Mouse (Mus musculus): ENCODE data around the gene Vwa1.
A peak's percentile ranks its signal among the peaks of the same experiment; 100 is the strongest.

The Vwa1 gene

DNA sequence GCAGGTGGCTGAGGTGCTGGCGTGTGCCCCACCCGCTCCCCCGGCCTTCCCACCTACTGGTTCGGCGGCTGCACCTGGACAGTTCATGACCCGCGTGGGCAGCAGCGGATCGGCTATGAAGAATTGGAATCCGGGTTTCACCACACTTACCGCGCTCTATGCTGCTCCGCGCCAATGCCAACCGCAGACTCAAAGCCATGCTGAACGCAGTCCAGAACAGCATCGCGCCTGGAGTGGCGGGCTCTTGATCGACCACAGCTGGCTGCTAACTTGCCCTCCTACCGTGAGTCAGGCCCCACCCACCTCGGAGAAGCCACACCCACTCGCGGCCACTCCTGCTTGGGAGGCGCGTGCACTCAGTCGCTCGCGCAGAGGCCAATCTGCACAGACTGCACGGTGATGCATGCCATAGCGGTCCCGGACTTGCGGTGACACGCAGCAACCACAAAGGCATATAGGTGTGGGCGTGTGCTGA is at the start of gene Vwa1:
Gene Vwa1, minus strand, starts transcription at position 419 of the 475 bp plus-strand sequence.
- peak; percentile 79 to 84 for DNase-seq (ENCODE audit: low spot score in 2 of 2)

DNA sequence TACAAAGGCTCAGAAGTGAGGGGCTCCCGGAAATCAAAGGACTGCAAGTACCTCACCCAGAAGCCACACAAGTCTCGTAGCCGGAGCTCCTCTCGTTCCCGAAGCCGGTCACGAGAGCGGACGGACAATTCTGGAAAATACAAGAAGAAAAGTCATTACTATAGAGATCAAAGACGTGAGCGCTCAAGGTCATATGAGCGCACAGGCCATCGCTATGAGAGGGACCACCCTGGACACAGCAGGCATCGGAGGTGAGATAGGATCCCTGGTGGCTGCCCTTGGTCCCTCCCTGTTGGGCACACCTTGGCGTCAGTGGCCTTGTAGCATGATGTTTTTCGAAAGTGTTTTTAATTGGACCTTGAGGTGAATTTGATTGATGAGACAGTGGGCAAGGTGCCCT is 48.9 kb upstream of the Vwa1 start:
- DNase-seq (ENCODE audit: low spot score in 2 of 2), result no peak

DNA sequence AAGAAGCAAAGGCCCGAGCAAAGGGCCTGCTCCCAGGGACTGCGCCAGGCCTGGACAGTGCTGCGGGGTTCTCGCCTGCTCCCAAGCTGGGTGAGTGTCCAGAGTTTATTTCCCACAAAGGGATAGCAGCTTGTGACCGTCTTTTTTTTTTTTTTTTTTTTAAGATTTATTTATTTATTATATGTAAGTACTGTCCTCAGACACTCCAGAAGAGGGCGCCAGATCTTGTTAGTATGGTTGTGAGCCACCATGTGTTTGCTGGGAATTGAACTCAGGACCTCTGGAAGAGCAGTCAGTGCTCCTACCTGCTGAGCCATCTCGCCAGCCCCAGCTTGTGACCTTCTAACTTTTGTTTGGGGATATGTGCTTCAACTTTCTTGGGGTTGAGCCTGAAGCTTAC is 46.5 kb upstream of the Vwa1 start:
- DNase-seq (ENCODE audit: low spot score in 2 of 2), result no peak

DNA sequence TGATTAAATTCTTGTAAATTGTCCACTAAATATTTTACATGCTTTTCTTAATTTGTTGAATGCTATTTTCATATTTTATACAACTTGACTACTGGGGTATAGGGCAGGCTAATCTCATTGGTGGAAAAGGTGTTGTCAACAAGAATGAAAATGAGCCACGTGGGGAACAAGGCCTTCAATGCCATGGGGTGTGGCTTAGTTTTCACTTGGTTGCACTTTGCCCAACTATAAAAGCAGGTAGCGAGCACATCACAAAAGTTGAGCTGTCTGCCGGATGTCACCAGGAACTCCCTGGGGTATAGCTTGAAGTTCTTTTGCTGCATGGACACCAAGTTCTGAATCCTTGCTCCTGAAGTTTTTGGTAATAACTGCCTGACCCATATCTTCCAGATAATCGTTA is 43.0 kb upstream of the Vwa1 start:
- no peak for DNase-seq (ENCODE audit: low spot score in 2 of 2)

DNA sequence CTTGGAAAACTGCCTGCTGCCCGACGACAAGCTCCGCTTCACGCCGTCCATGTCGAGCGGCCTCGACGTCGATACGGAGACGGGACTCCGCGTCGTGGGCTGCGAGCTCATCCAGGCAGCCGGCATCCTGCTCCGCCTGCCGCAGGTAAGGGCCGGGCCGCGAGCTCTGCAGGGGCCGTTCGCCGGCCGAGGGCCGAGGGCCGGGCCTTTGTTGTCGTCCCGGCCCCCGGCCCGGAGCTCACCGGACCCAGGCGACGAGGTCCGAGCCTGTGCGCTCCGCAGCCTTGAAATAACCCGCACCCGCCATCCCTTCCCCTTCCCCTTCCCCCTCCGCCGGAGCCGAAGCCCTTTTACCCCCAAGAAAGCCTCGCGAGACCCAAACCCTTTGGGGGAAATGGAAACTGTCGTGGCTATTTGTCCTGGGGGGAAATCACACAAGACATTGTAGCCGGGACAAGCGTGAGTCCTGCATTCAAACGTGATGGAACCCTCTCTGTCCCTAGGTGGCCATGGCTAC is 38.2 kb upstream of the Vwa1 start:
- peak in 1 of 2 experiments; percentile 31 for DNase-seq (ENCODE audit: low spot score in 2 of 2)

DNA sequence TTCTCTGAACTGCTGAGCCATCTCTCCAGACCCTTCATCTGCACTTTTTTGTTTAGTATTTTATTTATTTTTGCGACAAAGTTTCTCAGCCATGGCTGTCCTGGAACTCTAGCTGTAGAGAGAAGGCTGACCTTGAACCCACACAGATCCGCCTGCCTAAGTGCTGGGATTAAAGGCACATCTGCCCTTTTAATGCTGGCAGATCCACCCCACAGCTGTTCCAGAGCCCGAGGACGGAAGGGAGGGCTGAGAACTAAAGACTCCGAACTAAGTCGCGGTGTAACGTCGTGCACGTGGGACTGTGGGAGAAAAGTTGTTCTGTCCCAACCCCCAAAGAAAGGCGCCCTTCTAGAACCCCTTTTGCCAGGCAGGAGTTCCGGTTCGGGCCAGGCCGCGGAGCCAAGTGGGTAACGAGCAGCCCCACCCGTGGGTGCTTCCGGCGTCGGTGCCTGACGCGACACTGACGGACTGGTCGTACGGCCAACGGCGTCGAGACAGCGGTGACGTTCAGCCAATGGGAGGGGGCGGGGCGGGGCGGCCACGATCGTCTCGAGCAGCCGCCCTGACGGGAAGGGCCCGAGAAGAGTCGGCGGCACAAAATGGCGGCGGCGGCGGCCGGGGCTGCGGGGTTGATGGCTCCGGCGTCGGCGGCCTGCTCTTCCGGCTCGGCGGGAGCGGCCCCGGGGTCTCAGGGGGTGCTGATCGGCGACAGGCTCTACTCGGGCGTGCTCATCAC is 37.6 kb upstream of the Vwa1 start, which contains the start of gene Ccnl2:
Gene Ccnl2, plus strand, starts transcription at position 561 of the 736 bp plus-strand sequence.
- DNase-seq (ENCODE audit: low spot score in 2 of 2), result peak; percentile 95

DNA sequence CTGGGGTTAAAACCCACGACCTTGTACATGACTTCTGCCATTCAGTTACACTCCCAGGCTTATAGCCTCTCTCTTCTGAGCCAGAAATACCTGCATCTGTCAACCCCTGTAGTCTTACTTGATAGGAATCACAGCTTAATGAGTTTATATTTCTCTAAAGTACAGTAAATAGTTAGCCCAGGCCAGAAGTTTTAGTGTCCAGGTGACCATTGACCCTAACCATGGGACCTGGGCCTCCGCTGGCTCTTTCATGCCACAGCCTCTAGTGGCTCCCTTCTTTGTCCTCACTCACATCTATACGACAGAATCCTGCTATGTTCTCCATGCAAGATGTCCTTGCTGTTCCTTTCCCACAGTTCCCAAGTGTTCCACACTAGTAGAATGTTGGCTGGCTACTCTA is 33.3 kb upstream of the Vwa1 start:
- no peak for DNase-seq (ENCODE audit: low spot score in 2 of 2)

DNA sequence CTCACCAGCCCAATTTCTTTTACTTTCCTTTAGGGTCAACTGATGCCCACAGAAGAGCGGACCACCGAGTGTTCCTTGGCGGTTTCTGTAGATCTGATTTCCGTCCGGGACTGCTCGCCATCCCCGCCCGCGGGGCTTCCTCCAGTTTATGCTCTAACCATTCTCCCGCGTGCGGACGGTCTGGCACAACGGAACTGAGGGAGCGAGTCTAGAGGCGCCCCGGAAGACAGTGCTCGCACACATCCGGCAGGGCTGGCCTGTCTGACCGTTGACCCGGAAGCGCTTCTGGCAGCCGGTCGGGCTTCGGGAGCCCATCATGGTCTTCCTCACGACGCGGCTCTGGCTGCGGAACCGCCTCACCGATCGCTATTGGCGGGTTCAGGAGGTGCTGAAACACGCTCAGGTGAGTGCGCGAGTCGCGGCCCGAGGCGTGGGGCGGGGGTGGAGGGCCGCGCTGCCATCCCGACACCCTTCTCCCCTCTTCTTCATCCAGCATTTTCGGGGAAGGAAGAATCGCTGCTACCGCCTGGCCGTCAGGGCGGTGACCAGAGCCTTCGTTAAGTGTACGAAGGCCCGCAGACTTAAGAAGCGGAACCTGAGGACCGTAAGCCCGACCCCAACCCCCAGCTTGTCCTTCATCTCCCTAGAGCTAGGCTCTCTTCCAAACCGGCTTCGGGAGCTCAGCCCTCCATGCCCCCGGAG is 29.0 kb upstream of the Vwa1 start:
- DNase-seq (ENCODE audit: low spot score in 2 of 2), result peak; percentile 92 to 94

DNA sequence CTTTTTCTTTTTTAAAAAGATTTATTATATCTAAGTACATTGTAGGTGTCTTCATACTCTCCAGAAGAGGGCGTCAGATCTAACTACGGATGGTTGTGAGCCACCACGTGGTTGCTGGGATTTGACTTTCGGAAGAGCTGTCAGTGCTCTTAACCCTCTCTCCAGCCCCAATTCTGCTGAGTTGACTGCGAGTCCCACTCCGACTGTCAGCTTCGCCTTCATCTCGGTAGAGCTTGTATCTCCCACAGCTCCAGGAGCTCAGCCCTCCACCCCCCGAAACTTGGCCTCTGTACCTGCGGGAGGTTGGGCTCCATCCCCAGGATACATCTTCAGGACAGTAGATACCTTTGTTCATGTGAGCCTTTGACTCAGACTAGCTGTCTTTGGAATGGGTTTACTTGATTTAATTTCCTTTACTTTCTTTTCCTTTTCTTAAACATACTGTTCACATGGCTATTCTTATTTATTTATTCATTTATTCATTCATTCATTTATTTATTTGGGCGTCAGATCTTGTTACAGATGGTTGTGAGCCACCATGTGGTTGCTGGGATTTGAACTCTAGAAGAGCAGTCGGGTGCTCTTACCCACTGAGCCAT is 28.3 kb upstream of the Vwa1 start, which contains the start of gene Mrpl20:
Gene Mrpl20, plus strand, starts transcription at position 138 of the 599 bp plus-strand sequence.
- no peak for DNase-seq (ENCODE audit: low spot score in 2 of 2)

DNA sequence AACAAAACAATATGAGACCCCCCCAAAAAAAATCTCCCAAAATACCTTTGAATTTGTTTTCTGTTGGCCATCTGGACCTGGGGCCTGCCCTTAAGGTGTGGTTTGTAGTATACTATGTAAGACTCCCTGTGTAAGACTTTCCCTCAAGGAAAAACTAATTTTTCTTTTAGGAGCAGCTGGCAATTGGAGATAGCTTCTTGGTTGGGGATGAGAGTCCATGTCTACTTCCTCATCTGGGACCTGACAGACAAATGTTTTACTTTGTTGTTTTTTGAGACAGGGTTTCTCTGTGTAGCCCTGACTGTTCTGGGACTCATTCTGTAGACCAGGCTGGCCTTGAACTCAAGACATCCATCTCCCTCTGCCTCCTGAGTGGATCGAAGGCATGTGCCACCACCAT is 27.6 kb upstream of the Vwa1 start:
- DNase-seq (ENCODE audit: low spot score in 2 of 2), result no peak

DNA sequence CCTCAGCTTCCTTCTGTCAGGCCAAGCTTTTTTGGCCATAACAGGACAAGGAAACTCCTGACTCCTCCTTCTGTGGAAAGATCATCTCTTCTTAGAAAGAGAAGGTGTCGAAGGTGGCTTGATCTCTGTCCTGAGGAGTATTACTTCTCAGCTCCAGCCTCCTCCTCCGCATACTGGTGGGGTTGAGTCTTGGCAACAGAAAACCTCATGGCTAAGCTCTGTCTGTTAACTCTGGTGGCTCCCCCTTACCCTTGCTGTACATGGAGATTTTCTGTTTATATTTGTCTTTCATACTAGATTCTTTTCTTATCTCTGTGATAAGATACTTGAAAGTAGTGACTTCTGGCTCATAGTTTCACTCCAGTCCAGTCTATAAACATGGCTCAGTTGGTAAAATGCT is 19.2 kb upstream of the Vwa1 start:
- no peak for DNase-seq (ENCODE audit: low spot score in 2 of 2)

DNA sequence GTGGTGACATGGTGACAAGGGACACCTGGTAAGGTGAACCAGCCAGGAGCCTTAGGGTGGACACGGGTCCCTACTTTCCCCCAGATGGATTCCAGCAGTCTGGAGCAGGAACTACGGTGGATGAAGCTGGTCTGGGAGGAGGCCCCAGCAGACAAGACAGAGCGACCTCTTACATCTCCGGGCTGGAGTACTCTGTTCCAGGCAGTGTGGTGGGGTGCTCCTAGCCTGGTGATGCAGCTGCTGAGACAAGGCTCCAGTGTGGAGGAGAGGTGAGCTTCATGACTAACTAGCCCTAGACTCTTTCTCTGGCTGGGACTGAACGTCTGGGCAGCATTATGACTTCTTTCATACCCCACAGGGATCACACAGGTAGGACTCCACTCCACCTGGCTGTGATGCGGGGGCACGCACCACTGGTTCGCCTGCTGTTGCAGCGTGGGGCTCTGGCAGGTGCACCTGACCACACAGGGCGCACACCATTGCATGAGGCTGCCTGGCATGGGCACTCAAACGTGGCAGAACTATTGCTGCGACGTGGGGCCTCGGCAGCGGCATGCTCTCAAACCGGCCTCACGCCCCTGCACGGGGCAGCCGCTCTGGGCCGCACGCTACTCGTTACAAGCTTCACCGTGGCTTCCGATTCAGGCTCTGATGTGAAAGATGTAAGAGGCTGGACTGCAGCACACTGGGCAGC is 16.9 kb upstream of the Vwa1 start:
- no peak for DNase-seq (ENCODE audit: low spot score in 2 of 2)

DNA sequence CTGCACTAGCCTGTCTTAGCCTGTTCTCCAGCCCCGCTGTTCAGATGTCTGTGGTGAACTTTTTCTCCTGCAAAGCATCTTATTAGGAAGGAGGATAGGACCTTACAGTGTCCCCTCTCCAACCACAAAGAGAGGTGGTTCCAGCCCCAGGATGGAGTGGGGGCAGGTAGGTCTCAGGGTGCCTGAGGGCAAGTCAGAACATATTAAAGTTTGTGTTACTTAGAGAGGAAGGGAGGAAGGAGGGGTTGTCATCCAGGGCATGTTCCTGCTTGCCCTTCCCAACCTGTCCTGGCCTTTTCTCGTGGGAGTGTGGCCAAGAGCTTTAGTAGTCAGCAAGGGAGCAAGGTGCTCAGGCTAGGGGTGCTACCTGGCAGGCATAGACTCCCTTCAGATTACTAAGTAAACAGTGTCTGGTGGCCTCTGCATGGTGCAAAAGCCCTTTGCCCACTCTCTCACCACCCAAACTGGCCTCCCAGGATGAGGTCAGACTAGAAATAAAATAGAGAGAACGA is 16.2 kb upstream of the Vwa1 start:
- no peak for DNase-seq (ENCODE audit: low spot score in 2 of 2)

DNA sequence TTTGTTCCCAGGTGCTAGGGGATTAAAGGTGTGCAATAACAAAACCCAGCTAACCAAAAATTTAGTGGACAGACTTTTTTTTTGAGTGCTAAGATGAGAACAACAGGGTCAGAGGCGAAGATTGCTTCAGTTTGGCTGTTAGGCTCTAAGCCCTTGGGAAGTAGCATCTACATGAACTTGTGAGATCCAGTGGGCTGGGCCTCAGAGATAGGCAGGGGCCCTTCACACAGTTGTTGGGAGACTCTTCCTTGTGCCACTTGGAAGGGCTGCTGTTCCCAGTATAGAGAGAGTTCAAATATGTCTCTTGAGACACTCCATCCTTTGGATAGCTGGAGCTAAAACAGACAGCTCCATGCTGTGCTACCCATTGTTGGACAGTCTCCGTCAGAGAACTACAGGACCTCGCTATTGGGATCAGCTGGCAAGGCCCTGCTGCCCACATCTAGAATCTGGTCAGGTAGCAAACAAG is 15.6 kb upstream of the Vwa1 start, which contains the start of gene Ankrd65:
Gene Ankrd65, plus strand, starts transcription at position 419 of the 469 bp plus-strand sequence.
- no peak for DNase-seq (ENCODE audit: low spot score in 2 of 2)

DNA sequence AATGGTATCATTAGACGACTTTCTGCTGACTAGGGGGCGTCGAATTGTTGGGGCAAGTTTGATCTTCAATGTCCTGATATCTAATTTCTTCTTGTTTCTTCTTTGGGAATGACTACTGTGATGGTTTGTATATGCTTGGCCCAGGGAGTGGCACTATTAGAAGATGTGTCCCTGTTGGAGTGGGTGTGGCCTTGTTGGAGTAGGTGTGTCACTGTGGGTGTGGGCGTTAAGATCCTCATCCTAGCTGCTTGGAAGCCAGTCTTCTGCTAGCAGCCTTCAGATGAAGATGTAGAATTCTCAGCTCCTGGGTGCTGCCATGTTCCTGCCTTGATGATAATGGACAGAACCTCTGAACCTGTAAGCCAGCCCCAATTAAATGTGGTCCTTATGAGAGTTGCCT is 14.3 kb upstream of the Vwa1 start:
- DNase-seq (ENCODE audit: low spot score in 2 of 2), result peak; percentile 23 to 53

DNA sequence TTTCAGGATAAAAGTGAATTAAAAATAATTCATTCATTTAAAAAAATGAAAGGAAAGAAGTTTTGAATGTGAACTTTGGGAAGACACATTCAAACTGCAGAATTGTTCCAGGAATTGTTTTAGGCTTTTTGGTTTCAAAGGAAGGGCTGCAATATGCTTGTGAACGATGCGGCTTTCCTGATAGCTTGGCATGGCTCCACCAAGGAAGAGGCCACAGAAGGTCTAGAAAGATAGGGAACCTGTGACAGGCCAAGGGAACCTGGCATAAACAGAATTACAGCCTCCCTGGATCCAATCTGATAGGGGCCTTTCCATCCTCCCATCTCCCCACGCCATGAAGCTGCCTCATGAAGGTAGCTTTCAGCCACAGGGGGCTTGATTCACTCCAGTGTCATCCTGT is 13.8 kb upstream of the Vwa1 start:
- peak; percentile 30 to 72 for DNase-seq (ENCODE audit: low spot score in 2 of 2)

DNA sequence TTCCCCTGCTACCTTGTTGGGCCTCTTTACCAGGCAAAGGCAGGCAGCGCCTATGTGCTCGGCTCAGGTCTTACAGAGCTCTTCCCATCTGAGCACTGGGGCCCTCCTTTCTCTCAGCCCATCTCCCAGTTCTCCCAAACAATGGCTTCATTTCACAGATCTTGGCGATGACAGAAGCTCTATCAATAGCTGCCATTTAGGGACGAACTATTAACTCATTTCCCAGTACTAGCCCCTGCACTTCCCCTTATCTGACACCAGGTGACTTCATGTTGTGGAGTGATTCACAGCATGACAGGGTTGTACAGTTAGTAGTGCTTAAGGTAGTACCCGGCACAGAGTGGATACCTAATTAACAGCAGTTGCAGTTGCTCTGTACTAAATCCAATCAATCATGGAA is 11.3 kb upstream of the Vwa1 start, which contains the start of gene Tmem88b:
Gene Tmem88b, minus strand, starts transcription at position 56 of the 400 bp plus-strand sequence.
- no peak for DNase-seq (ENCODE audit: low spot score in 2 of 2)

DNA sequence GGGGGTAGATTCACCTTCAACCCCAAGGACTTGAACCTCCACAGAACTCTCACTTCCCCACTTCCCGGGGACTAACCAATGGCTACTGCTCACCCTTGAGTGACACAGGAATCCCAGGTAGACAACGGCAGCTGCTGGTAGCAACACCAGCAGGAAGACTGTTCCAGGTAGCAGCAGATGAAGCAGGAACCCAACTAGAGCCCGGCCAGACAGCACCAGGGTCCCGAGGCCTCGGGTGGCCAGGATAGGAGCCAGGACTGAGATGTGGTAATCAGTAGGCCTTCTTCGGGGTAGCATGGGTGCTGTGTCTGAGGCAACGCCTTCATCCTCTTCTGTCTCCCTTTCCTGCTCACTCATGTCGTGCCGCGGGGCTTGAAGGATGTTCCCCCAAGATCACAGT is 10.7 kb upstream of the Vwa1 start:
- no peak for DNase-seq (ENCODE audit: low spot score in 2 of 2)

DNA sequence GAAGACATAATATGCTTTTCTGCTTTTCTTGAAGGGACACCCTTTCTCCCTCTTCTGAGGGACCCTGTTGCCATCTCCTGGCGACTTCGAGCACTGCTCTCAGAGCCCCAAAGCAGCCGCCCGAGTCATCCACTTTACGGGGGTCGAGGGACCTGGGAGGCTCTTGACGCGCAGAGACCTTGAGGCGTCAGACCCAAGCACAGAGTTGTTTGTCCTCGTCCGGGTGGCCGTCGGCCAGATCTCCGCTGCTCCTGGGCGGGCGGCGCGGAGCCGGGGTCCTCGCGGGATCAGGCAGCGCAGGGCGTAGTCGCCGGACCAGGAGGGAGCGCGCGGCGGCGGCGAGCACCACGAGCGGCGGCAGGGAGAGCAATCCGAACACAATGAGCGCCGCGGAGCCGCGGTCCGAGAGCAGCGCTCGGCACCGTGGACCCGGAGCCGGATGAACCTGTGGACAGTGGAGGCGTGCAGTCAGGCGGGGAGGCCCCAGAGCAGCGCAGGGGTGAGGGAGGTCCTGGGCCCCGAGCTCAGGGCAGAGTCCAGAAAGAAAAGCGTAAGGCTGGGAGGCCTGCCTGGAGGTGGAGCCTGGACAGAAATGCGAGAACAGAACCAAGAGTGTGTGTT is 9.7 kb upstream of the Vwa1 start:
- DNase-seq (ENCODE audit: low spot score in 2 of 2), result peak; percentile 57 to 63

DNA sequence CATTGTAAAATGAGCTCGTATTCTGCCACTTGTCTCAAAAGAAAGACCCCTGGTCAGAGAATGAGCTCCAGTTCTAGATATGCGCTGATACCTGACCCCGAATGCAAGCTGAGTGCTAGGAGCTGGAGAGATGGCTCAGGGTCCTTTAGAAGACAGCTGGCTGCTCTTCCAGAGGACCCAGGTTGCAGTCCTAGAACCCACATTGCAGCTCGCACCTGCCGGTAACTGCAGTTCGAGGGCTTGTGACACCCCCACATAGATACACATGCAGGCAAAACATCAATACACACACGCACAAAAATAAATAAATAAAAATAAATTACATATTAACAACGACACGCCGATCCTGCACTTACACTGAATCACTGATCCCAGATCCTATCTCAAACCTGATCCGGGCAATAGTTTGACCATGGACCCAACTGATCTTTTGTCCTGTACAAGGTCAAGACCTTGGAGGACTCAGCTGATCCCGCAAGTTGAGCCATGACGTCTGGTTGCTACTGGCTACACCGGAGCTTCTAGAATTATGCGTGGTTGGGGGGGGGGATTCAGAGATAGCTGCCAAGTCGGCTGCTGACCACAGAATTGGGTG is 9.1 kb upstream of the Vwa1 start:
- no peak for DNase-seq (ENCODE audit: low spot score in 2 of 2)

All from spleen, postnatal 36 days (tissue).